In the genomic region with DNA sequence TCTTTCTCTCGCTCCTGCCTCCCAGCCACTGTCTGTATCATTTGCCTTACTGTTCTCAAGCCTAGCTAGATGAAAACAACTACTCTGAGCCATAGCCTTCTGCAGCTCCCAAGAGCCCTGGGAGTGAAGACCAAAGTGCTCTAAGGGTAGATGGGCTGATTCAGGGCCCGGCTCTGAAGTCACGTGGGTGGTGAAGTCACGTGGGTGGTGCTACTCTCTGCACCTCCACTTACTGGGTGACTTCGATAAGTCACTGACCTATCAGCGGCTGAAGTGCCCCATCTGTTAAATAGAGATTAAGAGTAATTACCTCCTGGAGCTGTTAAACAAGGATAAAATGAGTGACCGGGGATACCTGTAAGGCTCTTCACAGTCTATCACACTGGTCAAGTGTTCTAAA, we compare ENCODE assay signal across 11 mouse cellular contexts. TPM values are rescaled to one million over a fixed set of nuclear protein-coding genes. Genes with fewer than 3 reads are reported as not detected.
A peak's percentile ranks its signal among the peaks of the same experiment; 100 is the strongest.
DNase-seq lines count a peak whose midpoint lies in the region; ATAC-seq lines count a peak whose summit lies in the region.
"Had no signal": no experiment of that assay in that cellular context is flagged by ENCODE, and none has a peak within 500 bp of the region (broad histone marks: within the 10 kb centered on the region; RNA-seq: fewer than 3 reads in every experiment).

No protein-coding gene starts in this region.

- no peak overlapping the region for H3K4me3 ChIP-seq in heart, embryonic 13.5 days

- DNase-seq in heart, postnatal 25 days (ENCODE audit: low spot score) = no peak
- DNase-seq in 416B (ENCODE audit: low read depth) (peak; percentile 67), liver (peak; percentile 93)
- DNase-seq in c-Kit-negative CD71-positive TER-119-positive erythroid progenitor cells, embryonic 14.5 days (ENCODE audit: low read depth, low spot score) = peak; percentile 96
- DNase-seq in cerebellum, postnatal 10 days = no peak
- DNase-seq in urinary bladder, postnatal 4 days (ENCODE audit: low spot score in 2 of 2) = no peak
- no peak for DNase-seq in frontal cortex, postnatal 25 days (ENCODE audit: low spot score in 2 of 2)

- H3K9me3 ChIP-seq in heart, embryonic 13.5 days = no peaks in the 10 kb centered on the region

- H3K36me3 ChIP-seq in heart, embryonic 13.5 days = peaks cover 37% of the 10 kb centered on the region

- ATAC-seq in heart, embryonic 13.5 days (ENCODE audit: extremely low read depth, insufficient number of reproducible peaks, low FRiP score, low TSS enrichment) = peak; percentile 91

- peak overlapping the region; percentile 66 for H3K27ac ChIP-seq in heart, embryonic 13.5 days (replicated peaks)
- H3K27ac ChIP-seq: macrophage had no signal

- peaks cover 38% of the 10 kb centered on the region for H3K4me1 ChIP-seq in heart, embryonic 13.5 days

- peak overlapping the region; percentile 34; the same call in 1 of the 2 replicates for H3K4me2 ChIP-seq in heart, embryonic 13.5 days

- no peak overlapping the region for H3K9ac ChIP-seq in heart, embryonic 13.5 days

- peaks cover 28% of the 10 kb centered on the region for H3K27me3 ChIP-seq in heart, embryonic 13.5 days (replicated peaks)

- WGBS in heart, embryonic 13.5 days = 39% methylated on average over 7 of the region's 7 CpGs

- intact Hi-C loops in heart, postnatal 25 days (cut with DNase I) = loop anchor here (2.0 kb wide), 1 partner anchor 23 kb away; no protein-coding TSS in a partner anchor

RNA-seq across cellular contexts. Expression of a gene that starts 4.5 kb away (rescaled TPM):
- polyA plus RNA-seq in heart, embryonic 13.5 days (2015; fragmentation: Nextera tagmentation; extraction: Ambion mirVana) = 0.38 and 0.56 TPM in 2 replicates
- under 1 TPM in 1 of 2 experiments, not detected in 1; 0.14 TPM for total RNA-seq in heart, postnatal 25 days (2021)
- polyA plus RNA-seq: heart, postnatal 0 days; macrophage had no signal

RNA-seq across cellular contexts. Expression of a gene that starts 7.8 kb away (rescaled TPM):
- 75.4 and 76.2 TPM in 2 replicates for polyA plus RNA-seq in heart, embryonic 13.5 days (2015; fragmentation: Nextera tagmentation; extraction: Ambion mirVana)
- 10 to 100 TPM; 24.4 to 24.9 TPM for total RNA-seq in heart, postnatal 25 days (2021)

RNA-seq across cellular contexts. Expression of a gene that starts 15.7 kb away (rescaled TPM):
- 330 and 361 TPM in 2 replicates for polyA plus RNA-seq in heart, embryonic 13.5 days (2015; fragmentation: Nextera tagmentation; extraction: Ambion mirVana)
- total RNA-seq in heart, postnatal 25 days (2021) = 100 to 1,000 TPM; 186 to 199 TPM

RNA-seq across cellular contexts. Expression of a gene that starts 16.4 kb away (rescaled TPM):
- polyA plus RNA-seq in heart, embryonic 13.5 days (2015; fragmentation: Nextera tagmentation; extraction: Ambion mirVana) = 2.0 and 2.4 TPM in 2 replicates
- 1 to 10 TPM; 4.4 to 5.4 TPM for total RNA-seq in heart, postnatal 25 days (2021)

RNA-seq across cellular contexts. Expression of a gene that starts 23.8 kb away (rescaled TPM):
- not detected in 2 replicates for polyA plus RNA-seq in heart, embryonic 13.5 days (2015; fragmentation: Nextera tagmentation; extraction: Ambion mirVana)
- not detected for total RNA-seq in heart, postnatal 25 days (2021)
- polyA plus RNA-seq: embryonic facial prominence, embryonic 11.5 days; heart, postnatal 0 days; macrophage had no signal

Comparison
In these comparisons a context has a peak if more than half of its experiments do, and no peak if none do; other contexts are left out.
1. DNase-seq: peak in 416B (single experiment), c-Kit-negative CD71-positive TER-119-positive erythroid progenitor cells, embryonic 14.5 days (single experiment) and liver (single experiment); none in heart, postnatal 25 days (single experiment), cerebellum, postnatal 10 days (0 of 2), urinary bladder, postnatal 4 days (0 of 2) and frontal cortex, postnatal 25 days (0 of 2).